Mouse (Mus musculus): ENCODE measurements at regions not wholly inside any gene's neighbourhood (a gene's known extent, or its start where the extent isn't known, plus 50 kb on each side); places are given as distances from the start of the nearest gene placed in this dataset.

DNA sequence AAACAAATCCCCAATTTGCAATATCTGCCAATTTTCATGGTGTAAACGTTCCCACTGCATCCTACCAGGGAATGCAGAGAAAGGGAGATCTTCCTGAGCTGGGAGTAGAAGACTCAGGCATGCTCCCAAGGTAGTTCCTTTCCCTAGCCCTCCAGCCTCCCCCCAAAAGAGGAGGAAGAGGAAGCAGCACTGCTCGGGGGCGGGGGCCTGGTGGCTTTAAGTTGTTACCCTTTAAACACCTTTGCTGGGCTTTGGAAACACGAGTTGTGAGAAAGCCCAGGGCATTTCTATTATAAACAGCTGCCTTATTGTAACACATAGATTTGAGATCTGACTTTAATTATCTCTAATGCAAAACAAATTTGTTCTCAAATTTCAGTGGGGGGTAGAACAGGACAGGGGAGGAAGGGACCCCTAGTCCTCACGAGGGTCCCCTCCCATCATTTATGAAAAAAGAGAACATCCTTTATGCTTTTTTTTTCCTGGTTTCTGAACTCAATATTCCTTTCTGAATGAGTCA, 87.4 kb upstream of the Gdnf start:
- Histone ChIP-seq H3K36me3 (no peaks in the 10 kb centered on the region), H3K4me1 (no peaks in the 10 kb centered on the region), H3K9me3 (no peaks in the 10 kb centered on the region), H3K4me3 (no peak overlapping the region), H3K27ac (replicated peaks) (no peak overlapping the region), H3K4me2 (replicated peaks) (no peak overlapping the region), H3K27me3 (no peaks in the 10 kb centered on the region), H3K9ac (replicated peaks) (no peak overlapping the region)
- ATAC-seq (replicated peaks), result no peak
- 51% methylated on average over 5 of the region's 5 CpGs for WGBS

DNA sequence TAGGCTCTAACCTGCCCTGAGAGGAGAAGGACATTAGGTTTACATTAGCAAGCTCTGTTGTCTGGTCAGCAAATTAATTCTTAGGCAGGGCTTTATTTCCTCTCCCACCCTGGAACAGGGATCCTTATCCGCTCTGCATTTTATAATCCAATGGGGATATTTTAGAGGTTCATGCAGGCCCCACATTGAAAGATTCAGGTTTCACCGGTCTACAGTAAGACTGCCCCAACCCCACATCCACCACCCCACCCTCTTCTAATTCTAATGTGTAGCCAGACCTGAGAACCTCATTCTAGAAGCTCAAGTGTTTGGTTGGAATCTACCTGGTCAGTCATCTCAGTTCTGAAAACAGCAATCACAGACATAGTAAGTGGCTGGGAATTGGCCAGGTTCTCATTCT, 86.9 kb upstream of the Gdnf start:
- 83% methylated on average over 2 of the region's 2 CpGs for WGBS
- Histone ChIP-seq H3K27me3 (no peaks in the 10 kb centered on the region), H3K9me3 (no peaks in the 10 kb centered on the region), H3K4me3 (no peak overlapping the region), H3K4me1 (no peaks in the 10 kb centered on the region), H3K4me2 (replicated peaks) (no peak overlapping the region), H3K27ac (replicated peaks) (no peak overlapping the region), H3K36me3 (no peaks in the 10 kb centered on the region), H3K9ac (replicated peaks) (no peak overlapping the region)
- ATAC-seq (replicated peaks), result no peak

DNA sequence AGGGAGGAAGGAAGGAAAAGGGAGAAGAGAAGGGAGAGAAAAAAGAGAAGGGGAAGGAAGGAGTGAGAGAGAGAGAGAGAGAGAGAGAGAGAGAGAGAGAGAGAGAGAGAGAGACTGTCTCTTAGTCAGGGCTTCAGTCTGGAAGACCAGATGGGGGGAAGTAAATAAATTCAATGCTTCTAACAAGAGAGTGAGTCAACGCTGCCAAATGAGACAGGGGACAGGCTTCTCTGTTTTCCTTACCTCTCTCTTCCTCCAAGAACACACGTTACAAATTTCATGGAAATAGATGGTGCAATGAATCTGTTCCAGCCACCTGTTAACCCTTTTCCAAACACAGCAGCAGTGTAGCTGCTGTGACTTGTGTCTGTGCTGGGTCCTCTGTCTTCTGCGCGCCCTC, 85.1 kb upstream of the Gdnf start:
- H3K9ac ChIP-seq (replicated peaks), result no peak overlapping the region
- H3K27me3 ChIP-seq, result no peaks in the 10 kb centered on the region
- H3K27ac ChIP-seq (replicated peaks), result no peak overlapping the region
- WGBS, result 73% methylated on average over 4 of the region's 4 CpGs
- ATAC-seq (replicated peaks), result no peak
- H3K4me2 ChIP-seq (replicated peaks), result no peak overlapping the region
- H3K4me3 ChIP-seq, result no peak overlapping the region
- no peaks in the 10 kb centered on the region for H3K9me3 ChIP-seq
- H3K4me1 ChIP-seq, result no peaks in the 10 kb centered on the region
- H3K36me3 ChIP-seq, result no peaks in the 10 kb centered on the region

DNA sequence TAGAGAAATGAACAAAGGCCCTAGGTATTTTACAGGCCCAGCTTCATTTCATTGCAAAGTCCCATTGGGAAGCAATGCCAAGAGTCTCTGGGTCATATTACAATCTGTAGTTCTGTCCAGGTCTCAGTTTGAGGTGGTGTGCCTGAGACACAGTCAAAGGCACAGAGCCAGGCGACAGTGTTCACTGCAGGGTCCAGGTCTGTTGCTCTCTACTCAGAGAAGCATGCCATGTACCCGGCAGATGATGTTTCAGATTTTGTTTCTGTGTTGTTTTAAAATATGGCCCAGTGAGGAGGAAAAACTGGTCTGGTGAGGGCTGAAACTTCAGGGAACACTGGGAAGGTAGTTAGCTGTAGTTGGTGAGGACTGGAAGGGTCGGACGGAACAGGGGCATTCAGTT, 63.1 kb upstream of the Gdnf start:
- Histone ChIP-seq H3K36me3 (no peaks in the 10 kb centered on the region), H3K9ac (replicated peaks) (no peak overlapping the region), H3K4me3 (no peak overlapping the region), H3K27ac (replicated peaks) (no peak overlapping the region), H3K4me2 (replicated peaks) (no peak overlapping the region), H3K4me1 (no peaks in the 10 kb centered on the region), H3K27me3 (no peaks in the 10 kb centered on the region), H3K9me3 (no peaks in the 10 kb centered on the region)
- no peak for ATAC-seq (replicated peaks)
- WGBS, result 94% methylated on average over 4 of the region's 4 CpGs

DNA sequence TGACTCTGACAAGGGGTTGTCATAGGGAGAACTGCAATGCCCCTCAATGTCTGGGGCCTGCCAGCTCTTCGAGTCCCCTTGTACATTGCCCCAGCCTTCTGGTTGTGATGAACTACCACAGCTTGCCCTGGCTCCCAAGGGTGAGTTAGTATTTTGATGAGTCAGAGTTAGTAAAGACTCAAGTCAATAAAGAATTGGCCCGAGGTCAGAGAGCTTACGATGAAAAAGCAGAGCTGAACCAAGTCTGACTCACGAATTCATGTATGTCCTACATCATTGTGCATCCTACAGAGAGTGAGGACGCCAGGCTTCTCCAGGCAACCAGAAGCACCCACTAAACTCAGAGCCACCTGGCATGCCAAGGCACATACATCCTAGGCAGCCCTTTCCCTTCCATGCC, 60.2 kb upstream of the Gdnf start:
- H3K36me3 ChIP-seq, result no peaks in the 10 kb centered on the region
- no peak overlapping the region for H3K4me2 ChIP-seq (replicated peaks)
- no peaks in the 10 kb centered on the region for H3K27me3 ChIP-seq
- 90% methylated on average over 5 of the region's 5 CpGs for WGBS
- H3K9me3 ChIP-seq, result no peaks in the 10 kb centered on the region
- no peak overlapping the region for H3K9ac ChIP-seq (replicated peaks)
- H3K4me1 ChIP-seq, result no peaks in the 10 kb centered on the region
- no peak overlapping the region for H3K27ac ChIP-seq (replicated peaks)
- no peak for ATAC-seq (replicated peaks)
- H3K4me3 ChIP-seq, result no peak overlapping the region
